ENCODE assay signal across 24 mouse cellular contexts in genomic region chr6:56099520-56100101, GRCm38 (mm10).
"Had no signal": no experiment of that assay in that cellular context is flagged by ENCODE, and none has a peak within 500 bp of the region (broad histone marks: within the 10 kb centered on the region; RNA-seq: fewer than 3 reads in every experiment).

No protein-coding gene starts in this region.

- H3K9ac ChIP-seq: forebrain, postnatal 0 days; heart, embryonic 12.5 days; hindbrain, embryonic 12.5 days; hindbrain, embryonic 14.5 days; intestine, embryonic 15.5 days; limb, embryonic 12.5 days had no signal

- H3K4me2 ChIP-seq: heart, embryonic 12.5 days; hindbrain, embryonic 12.5 days; hindbrain, embryonic 14.5 days; intestine, embryonic 15.5 days; limb, embryonic 12.5 days had no signal

- H3K4me3 ChIP-seq: heart, embryonic 10.5 days; heart, embryonic 12.5 days; hindbrain, embryonic 10.5 days; hindbrain, embryonic 12.5 days; intestine, embryonic 15.5 days; left cerebral cortex, adult 2 months; limb, embryonic 10.5 days; limb, embryonic 12.5 days had no signal

- ATAC-seq: forebrain, postnatal 0 days; hindbrain, embryonic 16.5 days; inflammation-experienced regulatory T-cells, adult 6 months; intestine, embryonic 15.5 days; intestine, postnatal 0 days had no signal

- H3K27me3 ChIP-seq: heart, embryonic 12.5 days; hindbrain, embryonic 12.5 days; intestine, embryonic 15.5 days; limb, embryonic 12.5 days had no signal

- H3K36me3 ChIP-seq: heart, embryonic 12.5 days; intestine, embryonic 15.5 days; limb, embryonic 10.5 days; limb, embryonic 12.5 days had no signal

- H3K4me1 ChIP-seq: heart, embryonic 10.5 days; heart, embryonic 12.5 days; hindbrain, embryonic 10.5 days; hindbrain, embryonic 12.5 days; intestine, embryonic 15.5 days; limb, embryonic 10.5 days; limb, embryonic 12.5 days had no signal

- DNase-seq: forebrain, postnatal 0 days; gastrocnemius, postnatal 14 days; gastrocnemius, postnatal 36 days; heart, adult 18-20 months; heart, postnatal 10 days; heart, postnatal 4 days; kidney, adult 18-20 months; kidney, adult 8-10 months; kidney, postnatal 10 days; kidney, postnatal 25 days; kidney, postnatal 4 days; liver had no signal

- H3K9me3 ChIP-seq: intestine, embryonic 15.5 days; limb, embryonic 10.5 days had no signal

- H3K27ac ChIP-seq: heart, embryonic 10.5 days; hindbrain, embryonic 10.5 days; hindbrain, embryonic 12.5 days; hindbrain, embryonic 14.5 days; intestine, embryonic 15.5 days; left cerebral cortex, adult 2 months; limb, embryonic 10.5 days; limb, embryonic 12.5 days had no signal
